Mouse (Mus musculus): ENCODE results near the gene Runx2. TPM values are rescaled to one million over a fixed set of nuclear protein-coding genes. Genes with fewer than 3 reads are reported as not detected.

Gene Runx2
- polyA plus RNA-seq, 2 experiments, result 16.5 to 27.5 TPM

- WGBS, result 67% methylated on average over 14 of the region's 14 CpGs
- ATAC-seq (ENCODE audit: low FRiP score, low read depth) (no peak), DNase-seq (ENCODE audit: low spot score) (no peak)
- H3K4me2 ChIP-seq (replicated peaks; ENCODE audit: low read depth, low read length, severe bottlenecking), result no peak overlapping the region
- H3K27me3 ChIP-seq (ENCODE audit: control insufficient read depth, insufficient read depth, low read length), result no peaks in the 10 kb centered on the region
- no peak overlapping the region for H3K9ac ChIP-seq (ENCODE audit: low read depth, low read length, severe bottlenecking)
- H3K4me3 ChIP-seq (replicated peaks; ENCODE audit: low read length), result no peak overlapping the region
- H3K27ac ChIP-seq (replicated peaks; ENCODE audit: low read depth, low read length), result no peak overlapping the region
- no peaks in the 10 kb centered on the region for H3K9me3 ChIP-seq (ENCODE audit: control insufficient read depth, low read length)
- TF ChIP-seq POLR2A (IDR thresholded peaks at IDR 0.05; ENCODE audit: borderline replicate concordance, extremely low read depth, insufficient read depth, insufficient read length), result no peak
- H3K36me3 ChIP-seq (ENCODE audit: control insufficient read depth, insufficient read depth, low read length), result 0 out of 2 replicates have a peak, but pooled peaks cover 5% of the 10 kb centered on the region
- H3K4me1 ChIP-seq (ENCODE audit: control insufficient read depth, insufficient read depth, low read length), result peaks cover 7% of the 10 kb centered on the region; the same call in 1 of the 2 replicates
Observed at GRCm38 (mm10) chr17:44702506-44703298, 111.9 kb downstream of the Runx2 start.

GRCm38 (mm10) chr17:44701531-44701930 is 113.1 kb downstream of the Runx2 start:
- Histone ChIP-seq H3K4me3 (replicated peaks; ENCODE audit: low read length) (no peak overlapping the region), H3K27me3 (ENCODE audit: control insufficient read depth, insufficient read depth, low read length) (no peaks in the 10 kb centered on the region), H3K9ac (ENCODE audit: low read depth, low read length, severe bottlenecking) (no peak overlapping the region), H3K9me3 (ENCODE audit: control insufficient read depth, low read length) (no peaks in the 10 kb centered on the region), H3K36me3 (ENCODE audit: control insufficient read depth, insufficient read depth, low read length) (0 out of 2 replicates have a peak, but pooled peaks cover 5% of the 10 kb centered on the region), H3K4me1 (ENCODE audit: control insufficient read depth, insufficient read depth, low read length) (peaks cover 4% of the 10 kb centered on the region; the same call in 1 of the 2 replicates), H3K27ac (replicated peaks; ENCODE audit: low read depth, low read length) (no peak overlapping the region), H3K4me2 (replicated peaks; ENCODE audit: low read depth, low read length, severe bottlenecking) (no peak overlapping the region)
- no peak for TF ChIP-seq POLR2A (IDR thresholded peaks at IDR 0.05; ENCODE audit: borderline replicate concordance, extremely low read depth, insufficient read depth, insufficient read length)
- ATAC-seq (ENCODE audit: low FRiP score, low read depth), result no peak
- WGBS, result 85% methylated on average over 4 of the region's 4 CpGs
- no peak for DNase-seq (ENCODE audit: low spot score)

GRCm38 (mm10) chr17:44700326-44700725 is 114.3 kb downstream of the Runx2 start:
- TF ChIP-seq POLR2A (IDR thresholded peaks at IDR 0.05; ENCODE audit: borderline replicate concordance, extremely low read depth, insufficient read depth, insufficient read length), result no peak
- Histone ChIP-seq H3K4me3 (replicated peaks; ENCODE audit: low read length) (no peak overlapping the region), H3K27me3 (ENCODE audit: control insufficient read depth, insufficient read depth, low read length) (no peaks in the 10 kb centered on the region), H3K36me3 (ENCODE audit: control insufficient read depth, insufficient read depth, low read length) (0 out of 2 replicates have a peak, but pooled peaks cover 5% of the 10 kb centered on the region), H3K9ac (ENCODE audit: low read depth, low read length, severe bottlenecking) (no peak overlapping the region), H3K9me3 (ENCODE audit: control insufficient read depth, low read length) (no peaks in the 10 kb centered on the region), H3K27ac (replicated peaks; ENCODE audit: low read depth, low read length) (no peak overlapping the region), H3K4me2 (replicated peaks; ENCODE audit: low read depth, low read length, severe bottlenecking) (no peak overlapping the region), H3K4me1 (ENCODE audit: control insufficient read depth, insufficient read depth, low read length) (0 out of 2 replicates have a peak, but pooled peaks cover 3% of the 10 kb centered on the region)
- ATAC-seq (ENCODE audit: low FRiP score, low read depth) (no peak), DNase-seq (ENCODE audit: low spot score) (no peak)
- WGBS, result 92% methylated on average over 1 of the region's 1 CpGs

- no peak overlapping the region for H3K9ac ChIP-seq (ENCODE audit: low read depth, low read length, severe bottlenecking)
- no peaks in the 10 kb centered on the region for H3K9me3 ChIP-seq (ENCODE audit: control insufficient read depth, low read length)
- WGBS, result 88% methylated on average over 10 of the region's 10 CpGs
- DNase-seq (ENCODE audit: low spot score), result no peak
- H3K4me3 ChIP-seq (replicated peaks; ENCODE audit: low read length), result no peak overlapping the region
- H3K4me1 ChIP-seq (ENCODE audit: control insufficient read depth, insufficient read depth, low read length), result no peaks in the 10 kb centered on the region; the same call in 1 of the 2 replicates
- ATAC-seq (ENCODE audit: low FRiP score, low read depth), result no peak
- H3K36me3 ChIP-seq (ENCODE audit: control insufficient read depth, insufficient read depth, low read length), result 0 out of 2 replicates have a peak, but pooled peaks cover 5% of the 10 kb centered on the region
- no peaks in the 10 kb centered on the region for H3K27me3 ChIP-seq (ENCODE audit: control insufficient read depth, insufficient read depth, low read length)
- no peak overlapping the region for H3K4me2 ChIP-seq (replicated peaks; ENCODE audit: low read depth, low read length, severe bottlenecking)
- no peak overlapping the region for H3K27ac ChIP-seq (replicated peaks; ENCODE audit: low read depth, low read length)
- TF ChIP-seq POLR2A (IDR thresholded peaks at IDR 0.05; ENCODE audit: borderline replicate concordance, extremely low read depth, insufficient read depth, insufficient read length), result no peak
Observed at GRCm38 (mm10) chr17:44697053-44697452, 117.5 kb downstream of the Runx2 start.

- Histone ChIP-seq H3K4me3 (replicated peaks; ENCODE audit: low read length) (no peak overlapping the region), H3K4me2 (replicated peaks; ENCODE audit: low read depth, low read length, severe bottlenecking) (no peak overlapping the region), H3K27ac (replicated peaks; ENCODE audit: low read depth, low read length) (no peak overlapping the region), H3K27me3 (ENCODE audit: control insufficient read depth, insufficient read depth, low read length) (no peaks in the 10 kb centered on the region), H3K9ac (ENCODE audit: low read depth, low read length, severe bottlenecking) (no peak overlapping the region), H3K36me3 (ENCODE audit: control insufficient read depth, insufficient read depth, low read length) (0 out of 2 replicates have a peak, but pooled peaks cover under 1% of the 10 kb centered on the region), H3K9me3 (ENCODE audit: control insufficient read depth, low read length) (no peaks in the 10 kb centered on the region), H3K4me1 (ENCODE audit: control insufficient read depth, insufficient read depth, low read length) (no peaks in the 10 kb centered on the region; the same call in 1 of the 2 replicates)
- WGBS, result 78% methylated on average over 5 of the region's 7 CpGs
- DNase-seq (ENCODE audit: low spot score), result no peak
- ATAC-seq (ENCODE audit: low FRiP score, low read depth), result no peak
- TF ChIP-seq POLR2A (IDR thresholded peaks at IDR 0.05; ENCODE audit: borderline replicate concordance, extremely low read depth, insufficient read depth, insufficient read length), result no peak
Observed at GRCm38 (mm10) chr17:44693552-44693951, 121.0 kb downstream of the Runx2 start.
